Mouse (Mus musculus): ENCODE data around the gene Ptchd1. TPM values are rescaled to one million over a fixed set of nuclear protein-coding genes. Genes with fewer than 3 reads are reported as not detected.

Ptchd1 gene
- under 1 TPM in 1 of 2 experiments, not detected in 1; 0.07 TPM for polyA plus RNA-seq (2017; shearing (Covaris generic))

GRCm38 (mm10) chrX:155623701-155624281, at the start of gene Ptchd1:
Ptchd1 (minus strand) TSS chrX:155623814.

GRCm38 (mm10) chrX:155624341-155624841, 777 bp upstream of the Ptchd1 start, which contains the start of gene Gm15155:
Gm15155 (plus strand) TSS chrX:155624741.

Other genes with a start within 250 kb of the Ptchd1 start
- not detected for gene Gm15155, start 927 bp upstream of the Ptchd1 start, polyA plus RNA-seq (2017; shearing (Covaris generic))

All from inflammation-experienced regulatory T-cells (primary cell).